Mouse (Mus musculus) thymus, postnatal 36 days (tissue): Measurements from ENCODE around the gene Traf4.

Source experiments
- DNase-seq, 2 experiments: peaks; one replicate each; pipeline ENCODE4 v3.0.0; 2022; ENCODE audit warnings: mixed read lengths in 2 of 2

Gene Traf4

GRCm38 (mm10) chr11:78182450-78182849, 17.1 kb upstream of the Traf4 start:
- no peak for DNase-seq

- DNase-seq, result no peak
These were observed 16.5 kb upstream of the Traf4 start for GRCm38 (mm10) chr11:78181830-78182357.

- DNase-seq, result no peak
These were observed 14.8 kb upstream of the Traf4 start for GRCm38 (mm10) chr11:78180081-78180761.

- DNase-seq, result no peak
These were observed 14.1 kb upstream of the Traf4 start for GRCm38 (mm10) chr11:78179438-78179999.

GRCm38 (mm10) chr11:78178859-78179437, 13.6 kb upstream of the Traf4 start:
- DNase-seq, result peak in 1 of 2 experiments; percentile 47

- peak; percentile 92 to 95 for DNase-seq
These were observed 12.8 kb upstream of the Traf4 start for GRCm38 (mm10) chr11:78177903-78178858.

- no peak for DNase-seq
These were observed 12.0 kb upstream of the Traf4 start for GRCm38 (mm10) chr11:78177437-78177836.

- peak in 1 of 2 experiments; percentile 29 for DNase-seq
These were observed 11.5 kb upstream of the Traf4 start for GRCm38 (mm10) chr11:78176905-78177331.

- DNase-seq, result peak; percentile 95 to 96
These were observed 11.0 kb upstream of the Traf4 start, which contains the start of the genes Nek8 and Tlcd1 for GRCm38 (mm10) chr11:78176402-78176862. TSS of gene Nek8 (minus strand) at chr11:78176675. TSS of gene Tlcd1 (plus strand) at chr11:78176711.

GRCm38 (mm10) chr11:78175771-78176401, 10.5 kb upstream of the Traf4 start:
- DNase-seq, result no peak

GRCm38 (mm10) chr11:78174506-78174905, 9.1 kb upstream of the Traf4 start:
- no peak for DNase-seq

- no peak for DNase-seq
These were observed 7.5 kb upstream of the Traf4 start for GRCm38 (mm10) chr11:78172748-78173383.

- DNase-seq, result peak in 1 of 2 experiments; percentile 30
These were observed 6.8 kb upstream of the Traf4 start for GRCm38 (mm10) chr11:78172034-78172747.

- no peak for DNase-seq
These were observed 5.9 kb upstream of the Traf4 start for GRCm38 (mm10) chr11:78171328-78171727.

- peak in 1 of 2 experiments; percentile 20 for DNase-seq
These were observed 4.9 kb upstream of the Traf4 start for GRCm38 (mm10) chr11:78170306-78170705.

- DNase-seq, result peak; percentile 78 to 87
These were observed 3.4 kb upstream of the Traf4 start for GRCm38 (mm10) chr11:78168541-78169468.

- no peak for DNase-seq
These were observed 2.0 kb upstream of the Traf4 start for GRCm38 (mm10) chr11:78167257-78167959.

GRCm38 (mm10) chr11:78166640-78167039, 1.3 kb upstream of the Traf4 start:
- DNase-seq, result no peak

GRCm38 (mm10) chr11:78166161-78166560, 772 bp upstream of the Traf4 start:
- no peak for DNase-seq
